Mouse (Mus musculus): Measurements from ENCODE around the gene Naif1. TPM values are rescaled to one million over a fixed set of nuclear protein-coding genes. Genes with fewer than 3 reads are reported as not detected.

The Naif1 gene
- 1 to 10 TPM; 2.8 to 3.4 TPM for total RNA-seq (2021)
- 3.7 and 4.6 TPM in 2 replicates for polyA plus RNA-seq (2012; rRNA removed)
- long read RNA-seq, full-length matches to known transcripts, result 4 of 4 reads
- long read RNA-seq, partial matches to known transcripts, result 0 of 4 reads
- long read RNA-seq, other reads (novel, unspliced or antisense), result 0 of 4 reads

DNA sequence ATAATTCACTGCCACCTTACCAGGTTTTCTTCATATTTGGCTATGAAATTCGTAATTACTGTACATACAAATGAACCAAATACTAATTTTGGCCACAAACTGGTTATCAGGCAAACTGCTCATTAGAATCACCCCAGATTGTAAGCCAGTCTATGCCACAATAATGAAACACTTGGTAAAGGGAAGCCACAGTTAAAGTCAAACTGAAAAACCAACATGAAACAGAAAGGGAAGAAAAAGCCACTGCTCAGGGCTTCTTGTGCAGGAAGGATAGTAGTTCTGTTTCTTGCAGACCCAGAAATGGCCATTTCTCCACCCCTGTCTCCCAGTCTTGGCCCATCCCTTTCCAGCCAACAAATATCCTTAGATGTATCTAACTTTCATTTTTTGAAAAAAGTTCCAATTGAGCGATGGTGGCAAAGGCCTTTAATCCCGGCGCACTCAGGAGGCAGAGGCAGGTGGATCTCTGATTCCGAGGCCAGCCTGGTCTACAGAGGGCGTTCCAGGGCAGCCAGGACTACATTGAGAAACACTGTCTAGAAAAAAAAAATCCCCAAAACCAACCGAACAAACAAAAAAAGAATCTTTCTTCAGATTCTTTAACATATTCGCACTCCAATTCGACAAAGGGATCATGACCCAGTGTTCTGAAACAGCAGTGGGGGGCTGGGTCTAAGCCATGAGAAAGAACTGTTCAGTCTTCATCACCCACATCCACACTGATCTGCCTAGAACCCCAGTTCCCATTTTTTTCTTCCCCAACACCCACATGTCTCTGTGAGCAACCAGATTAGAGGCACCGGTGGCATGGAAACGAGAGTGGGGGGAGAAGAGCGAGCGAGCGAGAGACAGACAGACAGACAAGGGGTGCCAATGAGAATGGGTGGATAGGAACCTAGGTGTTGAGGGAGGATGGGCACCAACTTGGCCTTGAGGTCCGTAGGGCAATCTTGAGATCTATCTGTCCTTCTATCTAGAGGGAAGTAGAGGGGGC, at the start of gene Naif1:
TSS of gene Naif1 (plus strand) at position 697 of the 994 bp plus-strand sequence.
- Histone ChIP-seq H3K27ac (peak within 1 kb of the TSS; percentile 88), H3K4me3 (peak within 1 kb of the TSS; percentile 93), H3K9ac (ENCODE audit: low read depth, low read length) (peak within 1 kb of the TSS; percentile 91), H3K36me3 (ENCODE audit: control insufficient read depth, insufficient read depth, low read length) (peaks cover 3% of the 10 kb centered on the region), H3K27me3 (ENCODE audit: control insufficient read depth, insufficient read depth, low read length) (no peaks in the 10 kb centered on the region), H3K4me1 (ENCODE audit: control insufficient read depth, insufficient read depth, low read length) (peaks cover 15% of the 10 kb centered on the region), H3K79me2 (replicated peaks; ENCODE audit: control insufficient read depth, insufficient read depth, low read length) (peaks cover 5% of the 10 kb centered on the region)
- no peak for TF ChIP-seq POLR2A (IDR thresholded peaks at IDR 0.05; ENCODE audit: insufficient read depth, low read depth, low read length)
- TF ChIP-seq EP300 (IDR thresholded peaks at IDR 0.05; ENCODE audit: insufficient read depth, low read depth, low read length), result no peak
- no peak for TF ChIP-seq CTCF (IDR thresholded peaks at IDR 0.05)
- 57% methylated on average over 15 of the region's 15 CpGs for WGBS
- no peak for DNase-seq
- intact Hi-C loops (cut with DNase I), result loop anchor here (2.0 kb wide), 2 partner anchors 27 to 45 kb away; no protein-coding TSS in a partner anchor

DNA sequence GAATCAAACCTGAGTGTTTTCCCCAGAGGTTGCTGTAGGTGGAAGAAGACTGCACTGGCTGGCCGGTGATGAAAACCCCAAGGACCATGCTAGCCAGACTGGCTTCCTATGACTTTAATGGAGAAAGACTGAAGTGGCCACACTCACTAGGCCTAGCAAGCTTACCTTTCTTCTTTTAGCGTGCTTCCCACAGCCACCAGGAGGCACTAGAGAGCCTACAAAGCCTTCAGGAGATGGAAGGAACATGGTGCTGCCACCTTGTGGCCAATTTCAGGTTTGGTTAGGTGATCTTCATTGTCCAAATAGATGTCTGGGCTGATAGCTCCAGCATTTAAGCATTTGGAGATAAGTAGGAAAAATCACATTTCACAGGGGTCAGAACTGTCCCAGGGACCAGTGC, 45.6 kb upstream of the Naif1 start:
- DNase-seq, result peak; percentile 88 to 90
- peak; percentile 98 for TF ChIP-seq CTCF (IDR thresholded peaks at IDR 0.05)
- 0 out of 2 replicates have a peak, but pooled peaks have one; percentile 32 for TF ChIP-seq POLR2A (IDR thresholded peaks at IDR 0.05; ENCODE audit: insufficient read depth, low read depth, low read length)
- TF ChIP-seq EP300 (IDR thresholded peaks at IDR 0.05; ENCODE audit: insufficient read depth, low read depth, low read length), result peak; percentile 99
- Histone ChIP-seq H3K27ac (no peak overlapping the region), H3K4me3 (no peak overlapping the region), H3K36me3 (ENCODE audit: control insufficient read depth, insufficient read depth, low read length) (no peaks in the 10 kb centered on the region), H3K79me2 (replicated peaks; ENCODE audit: control insufficient read depth, insufficient read depth, low read length) (no peaks in the 10 kb centered on the region), H3K9ac (ENCODE audit: low read depth, low read length) (no peak overlapping the region), H3K4me1 (ENCODE audit: control insufficient read depth, insufficient read depth, low read length) (no peaks in the 10 kb centered on the region), H3K27me3 (ENCODE audit: control insufficient read depth, insufficient read depth, low read length) (no peaks in the 10 kb centered on the region)
- intact Hi-C loops (cut with DNase I), result loop anchor here (1.0 to 2.0 kb wide), 4 partner anchors 46 to 162 kb away; partner anchors contain the start of genes Ciz1, Dnm1, Naif1 and Slc25a25
- WGBS, result 20% methylated on average over 2 of the region's 2 CpGs

DNA sequence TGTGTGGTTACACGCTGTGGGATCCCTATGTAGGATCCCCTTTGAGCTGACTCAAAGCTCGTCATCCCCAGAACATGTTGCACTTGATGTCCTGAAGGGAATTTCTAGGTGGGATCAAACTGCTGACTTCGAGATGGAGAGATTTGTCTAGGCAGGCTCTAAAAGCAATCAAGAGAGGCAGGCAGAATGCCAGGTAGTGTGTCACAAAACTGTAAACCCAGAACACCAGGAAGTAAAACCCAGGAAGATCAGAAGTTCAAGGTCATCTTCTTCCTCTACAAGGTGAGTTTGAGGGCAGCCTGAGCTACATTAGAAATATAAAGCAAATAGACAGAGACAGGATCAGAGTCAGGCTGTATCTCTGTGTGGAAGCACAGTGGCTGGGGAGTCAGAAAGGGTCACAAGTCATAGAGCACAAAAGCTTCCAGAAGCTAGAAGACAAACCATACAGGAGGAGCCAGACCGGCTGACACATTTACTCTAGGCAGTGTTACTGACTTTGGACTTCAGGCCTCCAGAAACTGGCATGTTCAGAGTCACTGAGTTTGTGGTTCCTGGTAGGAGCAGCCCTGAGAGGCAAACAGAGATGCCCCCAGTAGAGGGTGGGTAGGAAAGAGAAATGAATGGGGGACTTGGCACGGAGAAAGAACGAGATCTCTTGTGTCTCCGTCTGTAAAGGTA, 43.0 kb upstream of the Naif1 start:
- TF ChIP-seq EP300 (IDR thresholded peaks at IDR 0.05; ENCODE audit: insufficient read depth, low read depth, low read length) (no peak), POLR2A (IDR thresholded peaks at IDR 0.05; ENCODE audit: insufficient read depth, low read depth, low read length) (no peak), CTCF (IDR thresholded peaks at IDR 0.05) (no peak)
- no peaks in the 10 kb centered on the region for H3K36me3 ChIP-seq (ENCODE audit: control insufficient read depth, insufficient read depth, low read length)
- no peaks in the 10 kb centered on the region for H3K79me2 ChIP-seq (replicated peaks; ENCODE audit: control insufficient read depth, insufficient read depth, low read length)
- H3K27ac ChIP-seq, result no peak overlapping the region
- no peaks in the 10 kb centered on the region for H3K4me1 ChIP-seq (ENCODE audit: control insufficient read depth, insufficient read depth, low read length)
- intact Hi-C loops (cut with DNase I), result no loop called here
- H3K4me3 ChIP-seq, result no peak overlapping the region
- no peak overlapping the region for H3K9ac ChIP-seq (ENCODE audit: low read depth, low read length)
- no peak for DNase-seq
- no peaks in the 10 kb centered on the region for H3K27me3 ChIP-seq (ENCODE audit: control insufficient read depth, insufficient read depth, low read length)
- WGBS, result 70% methylated on average over 7 of the region's 7 CpGs

DNA sequence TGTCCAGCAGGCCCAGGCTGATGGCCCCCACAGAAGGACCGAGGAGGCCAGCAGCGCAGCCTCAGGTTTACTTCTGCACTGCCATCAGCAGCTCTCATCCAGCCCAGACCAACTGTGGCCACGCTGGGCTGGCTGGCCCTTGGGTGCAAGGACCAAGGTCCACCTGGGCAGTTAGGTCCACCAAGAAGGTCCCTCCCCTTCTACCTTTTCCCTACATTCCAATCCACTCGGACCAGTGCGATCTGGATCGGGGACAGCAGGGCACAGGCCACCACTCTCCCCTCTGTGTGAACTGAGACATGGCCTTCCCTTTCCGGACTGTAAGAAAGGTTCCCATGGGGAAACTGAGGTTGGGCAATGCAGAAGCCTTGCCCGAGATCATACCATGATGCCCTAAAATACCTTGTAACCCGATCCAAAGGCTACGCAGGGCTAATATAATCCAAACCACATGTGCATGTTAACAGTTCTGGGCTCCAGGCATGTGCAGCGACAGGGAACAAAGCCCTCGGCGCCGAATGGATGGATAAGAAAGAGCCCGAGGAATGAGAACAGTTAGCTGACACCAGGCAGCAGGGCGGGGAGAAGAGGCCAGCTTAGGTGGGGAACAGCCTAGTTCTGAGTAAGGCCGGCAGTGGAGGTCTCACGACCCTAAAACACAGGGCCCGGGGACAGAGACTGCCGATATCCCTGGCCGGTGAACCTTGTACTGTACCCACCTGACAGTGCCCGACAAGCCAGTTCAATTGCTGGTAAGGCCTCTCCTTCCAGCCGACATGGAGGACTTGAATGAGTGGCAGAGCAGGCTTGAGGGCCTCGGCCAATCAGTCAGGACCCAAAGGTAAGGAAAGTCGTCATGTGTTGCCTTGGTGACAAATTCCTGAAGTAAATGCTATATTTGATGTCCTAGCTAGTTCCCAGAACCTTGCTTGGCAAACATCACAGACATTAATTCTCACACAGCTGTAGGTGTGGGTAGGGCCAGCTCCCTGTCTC, 41.5 kb upstream of the Naif1 start:
- H3K27me3 ChIP-seq (ENCODE audit: control insufficient read depth, insufficient read depth, low read length), result no peaks in the 10 kb centered on the region
- H3K9ac ChIP-seq (ENCODE audit: low read depth, low read length), result no peak overlapping the region
- no peaks in the 10 kb centered on the region for H3K36me3 ChIP-seq (ENCODE audit: control insufficient read depth, insufficient read depth, low read length)
- intact Hi-C loops (cut with DNase I), result no loop called here
- DNase-seq, result no peak
- H3K4me3 ChIP-seq, result no peak overlapping the region
- no peak overlapping the region for H3K27ac ChIP-seq
- no peak for TF ChIP-seq POLR2A (IDR thresholded peaks at IDR 0.05; ENCODE audit: insufficient read depth, low read depth, low read length)
- no peak for TF ChIP-seq CTCF (IDR thresholded peaks at IDR 0.05)
- TF ChIP-seq EP300 (IDR thresholded peaks at IDR 0.05; ENCODE audit: insufficient read depth, low read depth, low read length), result no peak
- H3K79me2 ChIP-seq (replicated peaks; ENCODE audit: control insufficient read depth, insufficient read depth, low read length), result no peaks in the 10 kb centered on the region
- H3K4me1 ChIP-seq (ENCODE audit: control insufficient read depth, insufficient read depth, low read length), result no peaks in the 10 kb centered on the region
- 80% methylated on average over 25 of the region's 25 CpGs for WGBS

DNA sequence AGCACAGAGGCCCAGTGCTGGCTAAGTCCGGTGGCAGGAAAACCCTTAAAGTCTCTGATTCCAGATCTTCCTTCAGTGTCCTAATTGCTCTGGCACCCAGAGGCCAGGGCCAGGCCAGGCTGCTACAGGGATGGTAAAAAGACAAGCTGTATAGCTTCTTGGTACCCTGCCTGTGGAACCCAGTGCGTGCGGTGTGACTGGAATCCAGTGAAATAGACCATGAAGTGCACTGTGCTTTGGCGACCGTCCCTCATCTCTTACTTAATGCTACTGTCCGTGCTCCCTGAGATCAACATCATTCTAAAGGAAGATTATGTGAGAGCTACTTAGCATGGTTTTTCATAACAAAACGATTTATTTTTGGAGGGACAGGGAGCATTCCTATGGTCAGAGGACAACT, 38.9 kb upstream of the Naif1 start:
- no peak for DNase-seq
- 77% methylated on average over 7 of the region's 7 CpGs for WGBS
- H3K36me3 ChIP-seq (ENCODE audit: control insufficient read depth, insufficient read depth, low read length), result no peaks in the 10 kb centered on the region
- no peak overlapping the region for H3K27ac ChIP-seq
- H3K4me3 ChIP-seq, result no peak overlapping the region
- no peak overlapping the region for H3K9ac ChIP-seq (ENCODE audit: low read depth, low read length)
- intact Hi-C loops (cut with DNase I), result no loop called here
- H3K27me3 ChIP-seq (ENCODE audit: control insufficient read depth, insufficient read depth, low read length), result no peaks in the 10 kb centered on the region
- H3K4me1 ChIP-seq (ENCODE audit: control insufficient read depth, insufficient read depth, low read length), result no peaks in the 10 kb centered on the region
- no peaks in the 10 kb centered on the region for H3K79me2 ChIP-seq (replicated peaks; ENCODE audit: control insufficient read depth, insufficient read depth, low read length)
- TF ChIP-seq POLR2A (IDR thresholded peaks at IDR 0.05; ENCODE audit: insufficient read depth, low read depth, low read length) (no peak), CTCF (IDR thresholded peaks at IDR 0.05) (no peak), EP300 (IDR thresholded peaks at IDR 0.05; ENCODE audit: insufficient read depth, low read depth, low read length) (no peak)

All from heart, adult 2 months (tissue).